Mouse (Mus musculus) E14TG2a.4 (cell line): ENCODE measurements around the gene Sox4.
A peak's percentile ranks its signal among the peaks of the same experiment; 100 is the strongest.

Experiments used
- H3K27me3 ChIP-seq: 2 replicates; pipeline ENCODE4 v1.6.1; 2014; ENCODE audit warnings: low read length, control low read depth; ENCODE audit not compliant: insufficient read depth
- H3K36me3 ChIP-seq: 2 replicates; pipeline ENCODE4 v1.6.1; 2014; ENCODE audit warnings: low read length, control low read depth; ENCODE audit not compliant: insufficient read depth
- H3K4me1 ChIP-seq: replicated peaks from 2 replicates; pipeline ENCODE4 v1.6.1; 2014; ENCODE audit warnings: low read depth, low read length, control low read depth
- H3K4me3 ChIP-seq: replicated peaks from 2 replicates; pipeline ENCODE4 v1.5.1; 2014; ENCODE audit warnings: mild to moderate bottlenecking, low read length
- H3K9me3 ChIP-seq: 2 replicates; pipeline ENCODE4 v1.6.1; 2014; ENCODE audit warnings: low read length, control low read depth
- CTCF ChIP-seq: conservative IDR thresholded peaks from 2 replicates; pipeline ENCODE4 v1.5.1; 2014; ENCODE audit warnings: low read length
- NANOG ChIP-seq: IDR thresholded peaks from 2 replicates; pipeline ENCODE4 v1.6.1; 2014; ENCODE audit warnings: borderline replicate concordance, low read length, mixed read lengths
- POU5F1 ChIP-seq: IDR thresholded peaks from 2 replicates; pipeline ENCODE4 v1.6.1; 2014; ENCODE audit warnings: low read length, borderline replicate concordance

The Sox4 gene

GRCm38 (mm10) chr13:28949279-28949915 is 4.1 kb downstream of the Sox4 start:
- H3K36me3 ChIP-seq = no peaks in the 10 kb centered on the region
- TF ChIP-seq NANOG = no peak
- TF ChIP-seq CTCF = no peak
- TF ChIP-seq POU5F1 = no peak
- peaks cover 65% of the 10 kb centered on the region for H3K4me1 ChIP-seq

GRCm38 (mm10) chr13:28948541-28948940 is 5.0 kb downstream of the Sox4 start:
- peaks cover 9% of the 10 kb centered on the region for H3K27me3 ChIP-seq
- no peaks in the 10 kb centered on the region for H3K9me3 ChIP-seq
- peak overlapping the region; percentile 46 for H3K4me3 ChIP-seq
- H3K36me3 ChIP-seq = no peaks in the 10 kb centered on the region
- peaks cover 71% of the 10 kb centered on the region for H3K4me1 ChIP-seq
- TF ChIP-seq NANOG = no peak

More at GRCm38 (mm10) chr13:28949279-28949915, 4.1 kb downstream of the Sox4 start:
- H3K27me3 ChIP-seq = peaks cover 10% of the 10 kb centered on the region
- H3K4me3 ChIP-seq = peak overlapping the region; percentile 83
- no peaks in the 10 kb centered on the region for H3K9me3 ChIP-seq

GRCm38 (mm10) chr13:28947740-28948441 is 5.6 kb downstream of the Sox4 start:
- no peak for TF ChIP-seq NANOG
- no peak for TF ChIP-seq CTCF
- no peak for TF ChIP-seq POU5F1
- Histone ChIP-seq H3K4me3 (peak overlapping the region; percentile 46), H3K4me1 (peaks cover 74% of the 10 kb centered on the region), H3K9me3 (no peaks in the 10 kb centered on the region), H3K36me3 (no peaks in the 10 kb centered on the region), H3K27me3 (peaks cover 9% of the 10 kb centered on the region)

- peak overlapping the region; percentile 46 for H3K4me3 ChIP-seq
- no peaks in the 10 kb centered on the region for H3K36me3 ChIP-seq
- TF ChIP-seq CTCF (no peak), POU5F1 (no peak), NANOG (no peak)
- H3K4me1 ChIP-seq = peaks cover 83% of the 10 kb centered on the region
- peaks cover 2% of the 10 kb centered on the region; the same call in 1 of the 2 replicates for H3K27me3 ChIP-seq
- H3K9me3 ChIP-seq = no peaks in the 10 kb centered on the region
Observed at GRCm38 (mm10) chr13:28946565-28947135, 6.9 kb downstream of the Sox4 start.

- no peak overlapping the region for H3K4me3 ChIP-seq
- TF ChIP-seq NANOG (no peak), CTCF (no peak), POU5F1 (no peak)
- H3K9me3 ChIP-seq = no peaks in the 10 kb centered on the region
- H3K4me1 ChIP-seq = peaks cover 78% of the 10 kb centered on the region
- H3K27me3 ChIP-seq = no peaks in the 10 kb centered on the region
- H3K36me3 ChIP-seq = no peaks in the 10 kb centered on the region
Observed at GRCm38 (mm10) chr13:28945681-28946080, 7.8 kb downstream of the Sox4 start.

- H3K36me3 ChIP-seq = no peaks in the 10 kb centered on the region
- TF ChIP-seq POU5F1 (no peak), NANOG (no peak), CTCF (no peak)
Observed at GRCm38 (mm10) chr13:28942926-28943325, 10.6 kb downstream of the Sox4 start.

GRCm38 (mm10) chr13:28941983-28942630 is 11.4 kb downstream of the Sox4 start:
- Histone ChIP-seq H3K27me3 (no peaks in the 10 kb centered on the region), H3K36me3 (no peaks in the 10 kb centered on the region), H3K9me3 (no peaks in the 10 kb centered on the region), H3K4me3 (no peak overlapping the region), H3K4me1 (peaks cover 44% of the 10 kb centered on the region)
- TF ChIP-seq NANOG = no peak
- no peak for TF ChIP-seq POU5F1
- no peak for TF ChIP-seq CTCF

More at GRCm38 (mm10) chr13:28942926-28943325, 10.6 kb downstream of the Sox4 start:
- no peak overlapping the region for H3K4me3 ChIP-seq
- no peaks in the 10 kb centered on the region for H3K27me3 ChIP-seq
- H3K9me3 ChIP-seq = no peaks in the 10 kb centered on the region
- peaks cover 52% of the 10 kb centered on the region for H3K4me1 ChIP-seq

GRCm38 (mm10) chr13:28933375-28933774 is 20.1 kb downstream of the Sox4 start:
- Histone ChIP-seq H3K27me3 (no peaks in the 10 kb centered on the region), H3K9me3 (no peaks in the 10 kb centered on the region), H3K4me3 (no peak overlapping the region), H3K4me1 (peaks cover 17% of the 10 kb centered on the region), H3K36me3 (no peaks in the 10 kb centered on the region)
- TF ChIP-seq NANOG (no peak), CTCF (no peak), POU5F1 (no peak)
